Comparison of ENCODE assay signal across 7 mouse cellular contexts in the genomic region with DNA sequence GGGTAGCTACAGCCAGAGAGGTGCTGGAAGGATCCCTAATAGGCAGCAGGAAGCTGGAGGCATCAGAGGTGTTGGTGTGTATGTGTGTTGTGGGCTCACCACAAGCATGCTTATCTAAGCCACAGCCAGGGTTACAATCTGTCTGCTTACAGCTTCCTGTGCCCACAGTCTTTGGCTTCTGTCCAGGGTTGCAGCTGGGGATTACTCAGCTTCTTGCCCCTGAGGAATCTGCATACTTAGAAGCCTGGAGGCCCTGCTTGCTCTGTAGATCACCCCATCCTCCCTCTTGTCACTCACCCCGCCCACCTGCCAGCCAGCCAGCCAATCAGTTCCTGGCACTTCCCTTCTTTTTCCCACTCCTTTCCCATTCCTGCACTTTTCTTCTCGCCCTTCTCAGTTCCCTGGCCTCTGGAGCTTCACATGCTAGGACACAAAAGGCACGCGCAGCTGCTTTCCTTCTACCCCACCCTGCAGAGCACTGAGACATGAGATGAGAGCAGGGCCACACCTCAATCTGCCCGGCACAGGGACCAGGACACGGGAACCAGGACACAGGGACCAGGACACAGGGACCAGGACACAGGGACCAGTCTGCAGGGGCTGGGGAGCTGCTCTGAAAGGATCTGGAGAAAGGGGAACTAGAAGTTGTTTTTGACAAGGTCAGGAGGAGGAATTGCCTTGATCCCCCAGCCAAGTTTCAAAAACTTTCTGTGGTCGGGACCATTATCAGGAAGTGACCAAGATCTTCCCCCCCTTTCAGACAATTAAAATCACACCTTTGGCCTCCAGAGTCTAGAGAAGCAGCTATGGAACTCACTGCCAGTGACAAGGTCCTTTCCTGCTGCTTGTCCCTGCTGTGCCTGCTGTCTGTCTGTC.
DNase-seq lines count a peak whose midpoint lies in the region; ATAC-seq and TF ChIP-seq lines count a peak whose summit lies in the region.
"Not testable (repeated sequence)": the region's sequence is repeated elsewhere in the genome, so short reads cannot be mapped to it uniquely, and the experiment has no call there.

No protein-coding gene starts in this region.

- not testable (repeated sequence) for H3K9ac ChIP-seq in neural tube, embryonic 13.5 days

- not testable (repeated sequence) for H3K4me2 ChIP-seq in neural tube, embryonic 13.5 days

- TF ChIP-seq POLR2A in kidney, adult 2 months (IDR thresholded peaks at IDR 0.05; ENCODE audit: low read depth, low read length), result not testable (repeated sequence)

- H3K9me3 ChIP-seq in neural tube, embryonic 13.5 days, result not testable (repeated sequence)

- peak; percentile 21 to 45 for DNase-seq in adrenal gland, postnatal 36 days
- peak; percentile 19 to 43 for DNase-seq in frontal cortex, postnatal 36 days (ENCODE audit: low spot score in 2 of 2)
- DNase-seq in kidney, adult 2 months, result peak; percentile 4
- peak; percentile 2 to 5 for DNase-seq in left cerebral cortex, adult 18-20 months (ENCODE audit: low spot score in 2 of 2)
- peak; percentile 13 for DNase-seq in lung, postnatal 36 days

- H3K4me1 ChIP-seq in kidney, adult 2 months (ENCODE audit: control insufficient read depth, insufficient read depth, low read length); neural tube, embryonic 13.5 days (replicated peaks): not testable (repeated sequence)

- 20% methylated on average over 1 of the region's 7 CpGs for WGBS in kidney, adult 2 months
- no CpG with 5 or more reads among the region's 7 CpGs for WGBS in neural tube, embryonic 13.5 days

- H3K36me3 ChIP-seq in kidney, adult 2 months (ENCODE audit: control insufficient read depth, insufficient read depth, low read length); neural tube, embryonic 13.5 days: not testable (repeated sequence)

- H3K27me3 ChIP-seq in kidney, adult 2 months (replicated peaks; ENCODE audit: control insufficient read depth, insufficient read depth, low read length); neural tube, embryonic 13.5 days: not testable (repeated sequence)

- not testable (repeated sequence) for H3K4me3 ChIP-seq in kidney, adult 2 months (ENCODE audit: insufficient read depth, low read depth, low read length); neural tube, embryonic 13.5 days

- H3K27ac ChIP-seq in kidney, adult 2 months (ENCODE audit: insufficient read depth, low read depth, low read length); neural tube, embryonic 13.5 days (replicated peaks): not testable (repeated sequence)

- TF ChIP-seq CTCF in kidney, adult 2 months (conservative IDR thresholded peaks at IDR 0.05; ENCODE audit: insufficient read depth, insufficient read length, low read depth, low read length), result not testable (repeated sequence)

- ATAC-seq in hematopoietic stem cell, adult 5-6 weeks (replicated peaks in 1 of 2; ENCODE audit: insufficient read depth in 1 of 2, low FRiP score in 2 of 2, low TSS enrichment in 1 of 2, low read depth in 1 of 2, poor library complexity in 2 of 2, severe bottlenecking in 2 of 2), result peak; percentile 83 to 87
- ATAC-seq in neural tube, embryonic 13.5 days (ENCODE audit: low read depth), result peak; percentile 84
